Mouse (Mus musculus) G1E-ER4 (cell line): ENCODE results near the gene Cars2. TPM values are rescaled to one million over a fixed set of nuclear protein-coding genes. Genes with fewer than 3 reads are reported as not detected.

Experiments used
- GATA1 ChIP-seq: IDR thresholded peaks from one replicate; pipeline ENCODE4 v1.8.0; 2012; ENCODE audit warnings: low read length, inconsistent platforms
- polyA plus RNA-seq: library from polyadenylated mRNA; stranded (reverse); fragments of >175 nt; gene quantifications from 2 replicates; pipeline ENCODE4 v1.2.3, GENCODE M21; 2012

Gene Cars2
- polyA plus RNA-seq, 1 experiment: 57.4 TPM

DNA sequence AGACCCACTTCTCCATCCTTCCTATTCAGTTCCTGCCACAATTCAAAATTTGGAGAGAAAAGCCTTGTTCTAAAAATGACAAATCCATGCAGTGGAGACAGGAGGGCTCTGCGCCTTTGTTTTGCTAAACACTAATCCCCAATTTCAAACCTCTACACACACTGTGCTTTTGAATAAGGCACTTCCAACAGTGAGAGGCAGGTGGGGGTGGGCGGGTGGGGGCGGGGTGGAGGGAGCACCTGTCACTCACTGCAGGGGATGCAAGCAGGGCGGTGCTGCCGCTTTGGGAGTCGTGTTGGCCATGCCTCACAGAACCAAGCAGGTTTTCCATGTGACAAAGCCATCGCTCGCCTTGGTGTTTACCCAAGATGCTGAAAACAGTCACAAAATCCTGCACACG, 16.1 kb downstream of the Cars2 start:
- TF ChIP-seq GATA1: no peak

DNA sequence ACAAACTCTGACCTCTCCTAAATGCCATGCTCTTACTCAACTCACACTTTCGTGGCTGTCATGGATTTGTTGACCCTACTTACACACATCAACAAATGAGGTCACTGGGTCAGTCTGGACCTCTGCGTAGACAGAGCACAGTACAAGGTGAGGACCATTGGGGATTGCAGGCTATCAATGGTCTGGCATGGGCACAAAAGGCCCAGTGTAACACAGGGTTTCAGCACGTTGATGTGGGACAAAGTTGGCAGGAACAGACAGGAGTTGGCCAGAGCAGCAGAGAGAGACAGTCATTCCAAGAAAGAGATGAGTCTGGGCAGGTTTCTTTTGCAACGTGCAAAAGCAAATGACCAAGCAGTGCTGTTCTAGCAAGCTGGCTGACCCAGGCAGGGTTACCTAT, 19.7 kb downstream of the Cars2 start:
- no peak for TF ChIP-seq GATA1

DNA sequence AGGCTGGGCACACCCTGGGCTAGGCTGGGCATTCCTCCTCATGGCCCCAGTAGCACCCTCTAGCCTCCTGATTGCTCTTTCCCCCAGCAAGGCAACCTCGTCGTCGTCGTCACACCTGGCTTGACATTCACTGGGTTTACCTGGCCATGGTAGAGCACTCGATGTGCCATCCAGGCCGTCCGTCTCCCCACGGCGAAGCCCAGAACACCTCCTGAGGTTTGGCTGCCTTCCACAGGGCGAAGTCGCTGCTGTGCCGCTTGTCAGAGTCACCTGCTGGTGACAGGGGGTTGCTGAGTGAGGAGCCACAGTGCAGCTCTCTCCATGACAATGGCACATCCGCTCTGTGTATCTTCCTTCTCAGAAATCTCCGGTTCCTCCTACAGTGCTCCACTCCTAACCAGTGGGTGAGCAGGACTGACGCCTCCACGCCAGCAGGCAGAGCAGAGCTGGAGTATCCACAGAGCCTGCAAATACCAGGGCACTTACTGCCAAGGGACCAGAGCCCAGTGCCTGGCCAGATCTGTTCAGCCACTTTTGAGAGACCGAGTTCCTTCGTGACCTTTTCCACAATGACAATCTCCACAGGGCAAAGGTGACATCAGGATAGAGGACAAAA, 20.3 kb downstream of the Cars2 start:
- no peak for TF ChIP-seq GATA1

- no peak for TF ChIP-seq GATA1
Measured at GRCm38 (mm10) chr8:11523331-11523730, 27.3 kb downstream of the Cars2 start.

DNA sequence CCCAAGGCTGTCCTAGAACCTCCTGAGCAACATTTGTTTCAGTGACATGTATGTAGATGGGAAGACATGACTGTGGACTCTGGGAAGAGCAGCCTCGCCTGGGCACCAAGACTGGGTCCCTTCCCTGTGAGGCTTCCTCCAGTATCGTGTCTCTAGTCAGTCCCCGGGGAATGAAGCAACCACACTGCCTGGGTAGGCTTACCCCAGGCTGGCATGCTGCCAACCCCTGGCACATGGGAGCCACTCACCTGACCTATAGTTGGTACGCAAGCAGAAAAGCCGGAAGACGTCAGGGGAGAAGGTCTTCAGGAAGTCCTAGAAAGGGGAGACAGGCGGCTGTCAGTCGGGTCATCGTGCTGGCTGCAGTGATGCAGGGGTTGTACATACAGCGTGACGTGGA, 31.9 kb downstream of the Cars2 start:
- no peak for TF ChIP-seq GATA1

- TF ChIP-seq GATA1: no peak
Measured at GRCm38 (mm10) chr8:11518056-11518396, 32.6 kb downstream of the Cars2 start.

- no peak for TF ChIP-seq GATA1
Measured at GRCm38 (mm10) chr8:11517366-11518055, 33.1 kb downstream of the Cars2 start.

DNA sequence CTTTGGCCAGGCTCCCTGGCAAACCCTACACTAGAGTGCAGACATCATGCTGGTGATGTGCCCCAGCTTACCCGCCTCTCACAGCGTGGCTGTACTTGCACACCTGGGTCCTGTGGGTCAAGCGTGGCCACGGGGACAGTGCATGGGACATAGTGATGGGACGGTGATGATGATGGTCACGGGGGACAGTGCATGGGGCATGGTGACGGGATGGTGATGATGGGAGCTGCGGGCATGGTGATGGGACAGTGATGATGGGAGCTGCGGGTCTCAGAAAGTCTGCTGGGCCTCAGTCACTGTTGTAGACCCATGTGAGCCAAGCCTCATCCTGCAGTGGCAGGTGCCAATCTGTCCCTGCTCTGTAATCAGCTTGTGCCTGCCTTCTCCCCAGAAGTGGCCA, 34.3 kb downstream of the Cars2 start:
- TF ChIP-seq GATA1: no peak

DNA sequence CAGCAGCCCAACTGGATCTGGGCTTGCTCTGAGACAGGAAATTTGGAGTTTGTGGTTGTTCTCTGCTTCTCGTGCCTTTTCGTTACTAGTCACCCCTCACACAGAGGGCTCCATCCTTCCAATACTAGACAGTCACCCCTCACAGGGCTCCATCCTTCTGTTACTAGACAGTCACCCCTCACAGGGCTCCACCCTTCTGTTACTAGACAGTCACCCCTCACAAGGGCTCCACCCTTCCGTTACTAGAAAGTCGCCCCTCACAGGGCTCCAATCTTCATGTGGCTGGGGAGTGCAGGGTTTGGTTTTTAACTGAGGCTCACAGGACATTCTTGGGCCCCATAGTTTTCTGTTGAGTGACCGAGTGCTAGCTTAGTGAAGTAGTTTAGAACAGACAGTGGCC, 37.3 kb downstream of the Cars2 start:
- TF ChIP-seq GATA1: no peak

- TF ChIP-seq GATA1: no peak
Measured at GRCm38 (mm10) chr8:11512711-11513110, 37.9 kb downstream of the Cars2 start.

DNA sequence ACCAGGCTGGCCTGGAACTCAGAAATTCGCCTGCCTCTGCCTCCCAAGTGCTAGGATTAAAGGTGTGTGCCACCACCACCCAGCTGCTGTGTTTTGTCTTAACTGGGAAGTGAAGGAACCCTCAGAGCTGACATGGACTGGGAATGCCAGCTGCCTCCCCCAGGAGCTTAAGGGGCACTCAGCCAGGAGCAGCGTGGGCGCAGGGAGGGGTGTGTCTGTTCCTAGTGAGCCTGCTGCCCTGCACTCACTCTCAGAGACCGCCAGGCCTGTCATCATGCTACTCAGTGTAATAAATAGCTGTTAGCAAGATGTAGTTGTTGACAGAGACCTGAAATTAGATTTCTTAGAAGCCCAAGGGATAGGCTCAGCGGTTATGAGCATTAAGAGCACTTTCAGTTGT, 39.6 kb downstream of the Cars2 start:
- TF ChIP-seq GATA1: no peak

- TF ChIP-seq GATA1: no peak
Measured at GRCm38 (mm10) chr8:11508880-11509279, 41.7 kb downstream of the Cars2 start.

- no peak for TF ChIP-seq GATA1
Measured at GRCm38 (mm10) chr8:11506802-11507201, 43.8 kb downstream of the Cars2 start.

- TF ChIP-seq GATA1: no peak
Measured at GRCm38 (mm10) chr8:11506074-11506473, 44.5 kb downstream of the Cars2 start.

- TF ChIP-seq GATA1: no peak
Measured at GRCm38 (mm10) chr8:11503476-11504232, 46.9 kb downstream of the Cars2 start.

DNA sequence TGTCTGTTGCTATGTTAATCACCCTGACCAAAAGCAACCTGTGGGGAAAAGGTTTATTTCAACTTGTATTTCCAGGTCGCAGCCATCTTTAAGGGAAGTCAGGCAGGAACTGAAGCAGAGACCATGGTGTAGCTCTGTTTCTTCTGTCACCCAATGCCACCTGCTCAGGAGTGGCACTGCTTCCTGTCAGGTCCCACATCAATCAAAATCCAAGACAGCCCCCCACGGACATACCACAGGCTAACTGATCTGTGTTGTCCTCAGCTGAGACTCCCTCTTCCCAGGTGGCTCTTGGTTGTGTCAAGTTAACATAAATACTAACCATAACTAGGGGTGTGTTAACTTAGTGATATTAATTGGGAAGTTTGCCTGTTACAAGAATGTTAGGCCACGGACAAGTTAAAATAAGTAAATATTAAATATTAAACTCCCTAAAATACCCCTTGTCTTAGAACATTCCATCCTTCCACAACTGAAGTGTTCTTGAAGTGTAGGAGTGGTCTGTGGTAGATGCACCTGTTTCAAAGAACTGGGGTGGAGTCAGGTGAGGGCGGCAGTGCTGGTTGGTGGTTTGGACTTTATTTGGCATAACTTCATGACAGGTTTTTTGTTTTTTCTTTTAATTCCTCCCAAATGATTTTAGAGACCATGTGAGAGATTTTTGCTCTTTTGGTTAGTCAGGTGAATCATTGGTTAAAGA, 51.6 kb downstream of the Cars2 start:
- no peak for TF ChIP-seq GATA1
